8 mouse cellular contexts compared by ENCODE assay signal in genomic region chr17:35937700-35938348, GRCm38 (mm10). TPM values are rescaled to one million over a fixed set of nuclear protein-coding genes. Genes with fewer than 3 reads are reported as not detected.
DNase-seq lines count a peak whose midpoint lies in the region; ATAC-seq and TF ChIP-seq lines count a peak whose summit lies in the region.

No protein-coding gene starts in this region.

- no peak overlapping the region for H3K9ac ChIP-seq in intestine, embryonic 14.5 days (ENCODE audit: low read length)

- no peak overlapping the region for H3K4me2 ChIP-seq in intestine, embryonic 14.5 days (ENCODE audit: low read length)

- 39% methylated on average over 2 of the region's 2 CpGs for whole genome bisulfite sequencing in intestine, embryonic 14.5 days

- no peaks in the 10 kb centered on the region for H3K27me3 ChIP-seq in intestine, embryonic 14.5 days (replicated peaks; ENCODE audit: control insufficient read depth, insufficient read depth, low read length)

- peak; percentile 96 for ATAC-seq in erythroid progenitor cell, adult 5-6 weeks (replicated peaks; ENCODE audit: low FRiP score, poor library complexity, severe bottlenecking)
- ATAC-seq in intestine, embryonic 14.5 days (replicated peaks; ENCODE audit: low FRiP score, low TSS enrichment, low read depth), result 0 out of 2 replicates have a peak, but pooled peaks have one; percentile 58

- no peak overlapping the region for H3K27ac ChIP-seq in left cerebral cortex, adult 2 months
- no peak overlapping the region for H3K27ac ChIP-seq in intestine, embryonic 14.5 days (ENCODE audit: low read depth)

- intact Hi-C loops in left cerebral cortex, adult 2 months (cut with DNase I), result loop anchor here (1.0 to 10.0 kb wide), 4 partner anchors 34 to 254 kb away; partner anchors contain the start of gene H2-T3

- H3K9me3 ChIP-seq in intestine, embryonic 14.5 days (ENCODE audit: control insufficient read depth, low read length), result no peaks in the 10 kb centered on the region

- no peak overlapping the region for H3K4me3 ChIP-seq in left cerebral cortex, adult 2 months
- no peak overlapping the region for H3K4me3 ChIP-seq in intestine, embryonic 14.5 days (ENCODE audit: low read depth, low read length)

- no peak for DNase-seq in left cerebral cortex, adult 2 months (ENCODE audit: extremely low spot score in 1 of 2, low spot score in 2 of 2)
- DNase-seq in left cerebral cortex, adult 9 months (ENCODE audit: low spot score in 2 of 2), result no peak
- peak; percentile 67 for DNase-seq in adipocyte (ENCODE audit: low spot score)
- DNase-seq in intestine, embryonic 14.5 days (ENCODE audit: low spot score), result peak; percentile 68
- peak; percentile 46 to 53 for DNase-seq in lung, adult 18-20 months
- DNase-seq in retina, embryonic 14.5 days (ENCODE audit: low spot score), result peak; percentile 83
- DNase-seq in layer of hippocampus, postnatal 14 days (ENCODE audit: low spot score in 2 of 2), result no peak

- no peaks in the 10 kb centered on the region for H3K4me1 ChIP-seq in intestine, embryonic 14.5 days (replicated peaks; ENCODE audit: control insufficient read depth, insufficient read depth, low read length)

- TF ChIP-seq CTCF in left cerebral cortex, adult 2 months (IDR thresholded peaks at IDR 0.05), result peak; percentile 85

- H3K36me3 ChIP-seq in intestine, embryonic 14.5 days (ENCODE audit: control insufficient read depth, insufficient read depth, low read length), result no peaks in the 10 kb centered on the region

RNA-seq across cellular contexts. Expression of gene Ppp1r10, which starts 21.6 kb away (rescaled TPM):
- 10 to 100 TPM; 68.8 to 70.6 TPM for total RNA-seq in left cerebral cortex, adult 2 months (2021)
- total RNA-seq in erythroid progenitor cell, adult 5-6 weeks (2015; ENCODE audit: low replicate concordance), result 53.7 and 90.1 TPM in 2 replicates
- 67.5 and 87.5 TPM in 2 replicates for total RNA-seq in erythroid progenitor cell, adult 5-6 weeks (2017; ENCODE audit: low replicate concordance)
- polyA plus RNA-seq in intestine, embryonic 14.5 days (2014; fragmentation: Nextera tagmentation; extraction: Ambion mirVana), result 33.8 and 34.0 TPM in 2 replicates
- total RNA-seq in layer of hippocampus, postnatal 14 days (2021), result 10 to 100 TPM; 68.3 to 74.5 TPM

RNA-seq across cellular contexts. Expression of gene Mrps18b, which starts 21.6 kb away (rescaled TPM):
- 10 to 100 TPM; 38.0 to 44.3 TPM for total RNA-seq in left cerebral cortex, adult 2 months (2021)
- 16.9 and 18.0 TPM in 2 replicates for total RNA-seq in erythroid progenitor cell, adult 5-6 weeks (2015; ENCODE audit: low replicate concordance)
- total RNA-seq in erythroid progenitor cell, adult 5-6 weeks (2017; ENCODE audit: low replicate concordance), result 13.5 and 50.5 TPM in 2 replicates
- 119 and 128 TPM in 2 replicates for polyA plus RNA-seq in intestine, embryonic 14.5 days (2014; fragmentation: Nextera tagmentation; extraction: Ambion mirVana)
- 10 to 100 TPM; 41.2 to 42.7 TPM for total RNA-seq in layer of hippocampus, postnatal 14 days (2021)

RNA-seq across cellular contexts. Expression of gene Atat1, which starts 27.9 kb away (rescaled TPM):
- 10 to 100 TPM; 51.8 to 63.6 TPM for total RNA-seq in left cerebral cortex, adult 2 months (2021)
- 7.6 and 26.0 TPM in 2 replicates for total RNA-seq in erythroid progenitor cell, adult 5-6 weeks (2015; ENCODE audit: low replicate concordance)
- 3.0 and 4.0 TPM in 2 replicates for total RNA-seq in erythroid progenitor cell, adult 5-6 weeks (2017; ENCODE audit: low replicate concordance)
- polyA plus RNA-seq in intestine, embryonic 14.5 days (2014; fragmentation: Nextera tagmentation; extraction: Ambion mirVana), result 68.5 and 76.3 TPM in 2 replicates
- 10 to 100 TPM; 82.6 to 87.1 TPM for total RNA-seq in layer of hippocampus, postnatal 14 days (2021)

RNA-seq across cellular contexts. Expression of gene Abcf1, which starts 31.7 kb away (rescaled TPM):
- 10 to 100 TPM; 70.4 to 72.6 TPM for total RNA-seq in left cerebral cortex, adult 2 months (2021)
- 26.3 and 36.9 TPM in 2 replicates for total RNA-seq in erythroid progenitor cell, adult 5-6 weeks (2015; ENCODE audit: low replicate concordance)
- total RNA-seq in erythroid progenitor cell, adult 5-6 weeks (2017; ENCODE audit: low replicate concordance), result 120 and 139 TPM in 2 replicates
- 88.4 and 89.1 TPM in 2 replicates for polyA plus RNA-seq in intestine, embryonic 14.5 days (2014; fragmentation: Nextera tagmentation; extraction: Ambion mirVana)
- total RNA-seq in layer of hippocampus, postnatal 14 days (2021), result 10 to 100 TPM; 76.7 to 84.5 TPM

RNA-seq across cellular contexts. Expression of gene 2310061I04Rik, which starts 40.6 kb away (rescaled TPM):
- total RNA-seq in left cerebral cortex, adult 2 months (2021), result 10 to 100 TPM; 58.9 to 59.3 TPM
- 37.7 and 68.5 TPM in 2 replicates for total RNA-seq in erythroid progenitor cell, adult 5-6 weeks (2015; ENCODE audit: low replicate concordance)
- total RNA-seq in erythroid progenitor cell, adult 5-6 weeks (2017; ENCODE audit: low replicate concordance), result 2.9 and 3.7 TPM in 2 replicates
- polyA plus RNA-seq in intestine, embryonic 14.5 days (2014; fragmentation: Nextera tagmentation; extraction: Ambion mirVana), result 26.7 and 30.6 TPM in 2 replicates
- total RNA-seq in layer of hippocampus, postnatal 14 days (2021), result 10 to 100 TPM; 61.8 to 71.4 TPM

Comparison
In these comparisons a context has a peak if more than half of its experiments do, and no peak if none do; other contexts are left out.
1. DNase-seq: peak in adipocyte (single experiment), intestine, embryonic 14.5 days (single experiment), lung, adult 18-20 months (2 of 2) and retina, embryonic 14.5 days (single experiment); none in left cerebral cortex, adult 2 months (0 of 2), left cerebral cortex, adult 9 months (0 of 2) and layer of hippocampus, postnatal 14 days (0 of 2).